Mouse (Mus musculus) CH12.LX (cell line): ENCODE data around the gene Ddx42. TPM values are rescaled to one million over a fixed set of nuclear protein-coding genes. Genes with fewer than 3 reads are reported as not detected.

Experiments
- DNase-seq: peaks from one replicate; pipeline ENCODE4 v3.0.0-alpha.2; 2013; ENCODE audit errors: extremely low read depth
- H3K27ac ChIP-seq: 2 replicates; pipeline ENCODE4 v1.5.1; 2012; ENCODE audit warnings: low read depth, mild to moderate bottlenecking, control low read depth, moderate library complexity; ENCODE audit not compliant: insufficient read depth
- H3K27me3 ChIP-seq: replicated peaks from 2 replicates; pipeline ENCODE3; 2012; ENCODE audit warnings: inconsistent platforms
- H3K36me3 ChIP-seq, 2 experiments: replicated peaks in 1 of 2; 2 replicates each; pipeline versions ENCODE3 to v1.6.1; 2012; ENCODE audit warnings: inconsistent platforms in 1 of 2, low read length in 1 of 2, mild to moderate bottlenecking in 1 of 2, mixed read lengths in 1 of 2, moderate library complexity in 1 of 2; ENCODE audit not compliant: control insufficient read depth in 1 of 2, insufficient read depth in 1 of 2
- H3K4me1 ChIP-seq, 2 experiments: 2 replicates each; pipeline ENCODE4 v1.6.1; 2012; ENCODE audit warnings: inconsistent platforms in 1 of 2, moderate library complexity in 1 of 2; ENCODE audit not compliant: insufficient read depth in 2 of 2, control insufficient read depth in 1 of 2
- H3K4me2 ChIP-seq: 2 replicates; pipeline ENCODE4 v1.6.1; 2012; ENCODE audit warnings: low read depth, mild to moderate bottlenecking, control low read depth; ENCODE audit not compliant: poor library complexity, insufficient read depth, severe bottlenecking
- H3K4me3 ChIP-seq, 3 experiments: fragments of 150-350 bp in 1 of 3; sonication (generic) in 1 of 3; replicated peaks in 1 of 3; 2 replicates each; pipeline versions ENCODE3 to v1.5.1; 2011 to 2012; ENCODE audit warnings: low read depth in 2 of 3, low read length in 2 of 3, mild to moderate bottlenecking in 2 of 3, moderate library complexity in 2 of 3, control low read depth in 1 of 3, improper control_type of control experiment in 1 of 3, inconsistent platforms in 1 of 3, mixed read lengths in 1 of 3; ENCODE audit not compliant: poor library complexity in 1 of 3
- H3K79me2 ChIP-seq: replicated peaks from 2 replicates; pipeline ENCODE4 v1.6.1; 2012; ENCODE audit warnings: mild to moderate bottlenecking, moderate library complexity; ENCODE audit not compliant: control insufficient read depth, poor library complexity, insufficient read depth, severe bottlenecking; ENCODE audit errors: extremely low read depth
- H3K9ac ChIP-seq: 2 replicates; pipeline ENCODE4 v1.6.1; 2012; ENCODE audit warnings: low read depth, mild to moderate bottlenecking, control low read depth, moderate library complexity; ENCODE audit not compliant: insufficient read depth
- H3K9me3 ChIP-seq: replicated peaks from 2 replicates; pipeline ENCODE3; 2012; ENCODE audit warnings: low read length, inconsistent platforms, mixed read lengths
- BHLHE40 ChIP-seq: IDR thresholded peaks from 2 replicates; pipeline ENCODE4 v1.6.1; 2011; ENCODE audit warnings: mild to moderate bottlenecking, low read depth, low read length, improper control_type of control experiment
- CHD2 ChIP-seq: IDR thresholded peaks from 2 replicates; pipeline ENCODE4 v1.6.1; 2011; ENCODE audit warnings: low read length, improper control_type of control experiment
- E2F4 ChIP-seq: IDR thresholded peaks from 2 replicates; pipeline ENCODE4 v1.6.1; 2011; ENCODE audit warnings: low read depth, low read length, improper control_type of control experiment; ENCODE audit not compliant: insufficient replicate concordance
- JUN ChIP-seq: IDR thresholded peaks from 2 replicates; pipeline ENCODE4 v1.6.1; 2011; ENCODE audit warnings: low read depth, mild to moderate bottlenecking, low read length, improper control_type of control experiment, moderate library complexity; ENCODE audit not compliant: insufficient read depth
- JUND ChIP-seq: conservative IDR thresholded peaks from 2 replicates; pipeline ENCODE4 v1.6.1; 2011; ENCODE audit warnings: low read depth, low read length, improper control_type of control experiment
- MAFK ChIP-seq: IDR thresholded peaks from 2 replicates; pipeline ENCODE4 v1.6.1; 2011; ENCODE audit warnings: low read length, improper control_type of control experiment; ENCODE audit not compliant: insufficient replicate concordance
- NELFE ChIP-seq: IDR thresholded peaks from 2 replicates; pipeline ENCODE4 v1.6.1; 2011; ENCODE audit warnings: low read depth, low read length, improper control_type of control experiment
- NRF1 ChIP-seq: IDR thresholded peaks from 2 replicates; pipeline ENCODE4 v1.6.1; 2014; ENCODE audit warnings: low read depth, mild to moderate bottlenecking, inconsistent platforms, low read length, improper control_type of control experiment, moderate library complexity
- RAD21 ChIP-seq: IDR thresholded peaks from 2 replicates; pipeline ENCODE4 v1.6.1; 2011; ENCODE audit warnings: low read depth, mild to moderate bottlenecking, low read length, improper control_type of control experiment, moderate library complexity
- TBP ChIP-seq: conservative IDR thresholded peaks from 2 replicates; pipeline ENCODE4 v1.6.1; 2011; ENCODE audit warnings: low read depth, low read length, improper control_type of control experiment
- TCF12 ChIP-seq: IDR thresholded peaks from 2 replicates; pipeline ENCODE4 v1.6.1; 2014; ENCODE audit warnings: low read depth, mild to moderate bottlenecking, inconsistent platforms, low read length, improper control_type of control experiment
- dilution Hi-C: fragments of 300-500 bp; cut with MboI; formaldehyde crosslinking; loops from 2 replicates; pipeline ENCODE4 v1.14.3; 2020; ENCODE audit warnings: low sequenced_read_pairs; ENCODE audit not compliant: extremely low pct_unique_long_range_greater_than_20kb, extremely low pct_ligation_motif_present
- in situ Hi-C: fragments of 300-500 bp; cut with MboI; formaldehyde crosslinking; loops from 3 replicates; pipeline ENCODE4 v1.14.3; 2019; ENCODE audit warnings: low sequenced_read_pairs, low pct_ligation_motif_present, low pct_unique_long_range_greater_than_20kb, mixed read lengths
- polyA plus RNA-seq: library from polyadenylated mRNA; unstranded; fragments of >175 nt; gene quantifications from 2 replicates; pipeline ENCODE4 v1.2.1, GENCODE M21; 2012; ENCODE audit warnings: low read depth; ENCODE audit not compliant: insufficient read length
- total RNA-seq, 2 experiments: library from RNA; depleted of rRNA; stranded (reverse); fragments of 300-350 nt in 1 of 2; fragments of >200 nt in 1 of 2; gene quantifications; 2 replicates each; pipeline ENCODE4 v1.2.3; 2012 to 2014

Gene Ddx42
- total and polyA plus RNA-seq, 3 experiments = 63.8 to 94.6 (median 65.5) TPM

DNA sequence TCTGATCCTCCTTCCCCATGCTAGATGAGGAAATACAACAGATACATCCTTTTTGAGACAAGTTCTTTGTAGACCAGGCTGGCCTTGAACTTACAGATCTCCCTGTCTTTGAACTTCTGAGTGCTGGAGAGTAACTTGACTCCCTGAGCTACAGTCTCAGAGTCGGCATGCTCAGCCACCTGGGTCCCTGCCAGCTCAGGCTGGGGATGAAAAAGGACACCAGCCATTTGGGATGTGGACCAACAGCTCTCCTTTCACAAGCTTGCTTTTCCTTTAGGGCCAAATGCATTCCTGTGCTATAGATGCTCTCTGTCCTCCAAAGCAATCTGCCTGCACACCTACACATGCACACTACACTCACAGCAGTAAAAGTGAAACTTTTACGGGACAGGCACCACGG, 41.6 kb upstream of the Ddx42 start:
- no peak overlapping the region for H3K4me3 ChIP-seq
- peaks cover 4% of the 10 kb centered on the region for H3K9me3 ChIP-seq
- H3K27ac ChIP-seq = no peak overlapping the region
- H3K4me1 ChIP-seq = peaks cover 5 to 20% of the 10 kb centered on the region in 2 experiments
- TF ChIP-seq NELFE = no peak
- no peak for TF ChIP-seq JUN
- no peak for TF ChIP-seq RAD21
- no peak for TF ChIP-seq BHLHE40
- TF ChIP-seq TCF12 = no peak
- dilution Hi-C loops (no loop called here), in situ Hi-C loops (no loop called here)
- H3K9ac ChIP-seq = no peak overlapping the region
- peaks cover 8 to 56% of the 10 kb centered on the region in 2 experiments for H3K36me3 ChIP-seq
- no peak overlapping the region for H3K4me2 ChIP-seq
- no peak for DNase-seq
- H3K27me3 ChIP-seq = no peaks in the 10 kb centered on the region
- no peaks in the 10 kb centered on the region for H3K79me2 ChIP-seq

DNA sequence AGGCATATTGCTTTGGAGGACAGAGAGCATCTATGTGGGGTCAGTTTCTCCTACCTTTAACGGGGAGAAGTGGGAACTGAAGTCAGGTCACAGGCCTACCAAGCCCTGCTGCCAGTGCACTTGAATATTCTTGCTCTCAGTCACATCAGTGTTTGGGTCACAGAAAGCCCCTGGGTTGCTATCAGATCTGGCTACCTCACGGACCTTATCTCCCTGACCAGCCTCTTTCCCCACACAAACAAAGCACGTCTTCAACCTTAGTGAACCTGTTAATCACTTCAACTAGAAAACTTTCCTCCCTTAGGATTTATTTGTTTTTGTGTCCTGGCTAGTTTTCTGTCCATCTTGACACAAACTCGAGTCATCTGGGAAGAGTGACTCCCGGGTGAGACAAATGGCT, 40.4 kb upstream of the Ddx42 start:
- H3K36me3 ChIP-seq = peaks cover 3 to 45% of the 10 kb centered on the region in 2 experiments
- no peak overlapping the region for H3K4me2 ChIP-seq
- in situ Hi-C loops = no loop called here
- peaks cover 9 to 24% of the 10 kb centered on the region in 2 experiments for H3K4me1 ChIP-seq
- dilution Hi-C loops = no loop called here
- no peak overlapping the region for H3K9ac ChIP-seq
- no peaks in the 10 kb centered on the region for H3K27me3 ChIP-seq
- no peak for DNase-seq
- no peak overlapping the region for H3K4me3 ChIP-seq
- no peaks in the 10 kb centered on the region for H3K79me2 ChIP-seq
- peaks cover 4% of the 10 kb centered on the region for H3K9me3 ChIP-seq
- H3K27ac ChIP-seq = no peak overlapping the region
- TF ChIP-seq CHD2 = no peak

DNA sequence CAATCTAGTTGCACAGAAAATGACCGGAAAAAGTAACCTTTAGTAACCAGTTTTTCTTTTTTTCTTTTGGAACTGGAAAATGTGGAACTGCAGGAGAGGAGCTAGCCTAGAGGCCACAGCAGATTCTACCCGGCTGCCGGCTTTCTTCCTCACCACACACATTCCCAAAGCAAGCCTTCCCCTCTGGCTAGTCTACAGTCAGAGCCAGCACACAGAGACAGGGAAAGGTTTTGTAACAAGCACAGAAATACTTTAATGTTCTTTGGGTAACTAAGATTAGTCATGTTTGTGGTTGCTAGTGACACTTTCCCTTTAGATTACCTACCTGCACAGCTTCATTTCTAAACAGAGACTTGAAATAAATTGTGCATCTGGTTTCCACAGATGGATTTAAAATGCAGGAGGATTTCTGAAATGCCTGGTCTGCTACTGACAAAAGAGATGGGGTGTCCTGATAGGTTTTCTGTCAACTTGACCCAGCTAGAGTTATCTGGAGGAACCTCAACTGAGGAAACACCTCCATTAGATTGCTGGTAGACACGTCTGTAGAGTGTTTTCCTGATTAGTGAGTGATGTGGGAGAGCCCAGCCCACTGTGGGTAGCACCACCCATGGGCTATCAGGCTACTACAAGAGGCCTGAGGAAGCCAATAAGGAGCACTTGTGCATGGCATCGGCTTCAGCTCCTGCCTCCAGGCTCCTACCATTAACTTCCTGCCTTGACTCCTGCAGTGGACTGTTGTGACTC, 38.5 kb upstream of the Ddx42 start:
- Histone ChIP-seq H3K4me1 (peaks cover 19 to 34% of the 10 kb centered on the region in 2 experiments), H3K79me2 (no peaks in the 10 kb centered on the region), H3K27ac (no peak overlapping the region), H3K4me2 (no peak overlapping the region), H3K4me3 (no peak overlapping the region), H3K36me3 (peaks cover 0 to 44% of the 10 kb centered on the region in 2 experiments), H3K27me3 (no peaks in the 10 kb centered on the region), H3K9ac (no peak overlapping the region), H3K9me3 (no peaks in the 10 kb centered on the region)
- TF ChIP-seq MAFK (no peak), E2F4 (no peak), RAD21 (no peak), NRF1 (no peak), TBP (no peak), JUND (no peak)
- DNase-seq = no peak
- dilution Hi-C loops = no loop called here
- in situ Hi-C loops = no loop called here
